Mouse (Mus musculus): ENCODE results near the gene Cdkn2c.

DNA sequence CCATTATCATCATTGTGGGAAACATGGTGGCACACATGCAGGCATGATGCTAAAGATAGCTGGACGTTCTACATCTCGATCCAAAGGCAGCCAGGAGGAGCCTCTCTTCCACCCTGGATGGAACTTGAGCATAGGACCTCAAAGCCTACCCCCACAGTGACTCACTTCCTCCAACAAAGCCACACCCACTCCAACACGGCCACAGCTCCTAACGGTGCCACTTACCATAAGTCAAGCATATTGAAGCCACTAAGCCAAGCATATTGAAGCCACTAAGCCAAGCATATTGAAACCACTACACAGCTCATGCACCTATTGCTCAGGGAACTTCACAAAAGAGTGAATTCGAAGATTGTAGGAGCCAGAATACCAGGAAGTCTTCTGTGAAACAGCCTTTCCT, 17.7 kb downstream of the Cdkn2c start:
- no peak for TF ChIP-seq CTCF (conservative IDR thresholded peaks at IDR 0.05; ENCODE audit: low read length)
- no peak for TF ChIP-seq NANOG (IDR thresholded peaks at IDR 0.05; ENCODE audit: borderline replicate concordance, low read length)
- no peak for TF ChIP-seq POU5F1 (IDR thresholded peaks at IDR 0.05; ENCODE audit: borderline replicate concordance, low read length)
